Mouse (Mus musculus): ENCODE results near the gene Hs3st1.

DNA sequence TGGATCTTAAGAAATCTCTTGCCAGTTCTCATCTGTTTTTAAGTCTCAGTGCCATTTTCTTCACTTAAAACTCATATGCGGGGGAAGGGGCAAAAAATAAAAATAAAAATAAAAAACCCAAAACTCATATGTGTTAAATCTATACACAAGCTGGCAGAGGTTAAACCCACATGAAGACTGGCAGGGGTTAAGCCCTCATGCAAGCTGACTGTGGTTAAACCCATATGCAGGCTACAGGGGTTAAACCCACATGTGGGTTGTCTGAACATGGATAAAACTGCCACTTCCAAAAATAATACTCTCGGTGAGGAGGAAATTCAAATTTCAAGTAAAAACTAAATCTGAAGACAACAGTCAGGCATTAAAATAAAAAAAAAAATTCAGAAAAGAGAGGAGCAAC, 141.7 kb downstream of the Hs3st1 start:
- no peak for TF ChIP-seq CTCF (IDR thresholded peaks at IDR 0.05; ENCODE audit: insufficient read depth, low read depth, low read length)
- TF ChIP-seq POLR2A (IDR thresholded peaks at IDR 0.05; ENCODE audit: insufficient read depth, low read depth, low read length) = no peak

Measured in olfactory bulb, adult 2 months (tissue).